Mouse (Mus musculus) adrenal gland (tissue): ENCODE measurements around the gene Glcci1.

Source experiments
- intact Hi-C: fragments of 180-260 bp; cut with DNase I; formaldehyde crosslinking; loops from one replicate; pipeline ENCODE4 v1.15.1; 2025
- long read RNA-seq, 2 experiments: library from polyadenylated mRNA; unstranded; transcript quantifications; one replicate each; pipeline ENCODE4 v2.0.0; 2020; ENCODE audit warnings: borderline replicate concordance in 1 of 2; ENCODE audit not compliant: insufficient replicate concordance in 1 of 2

Glcci1 gene
- long read RNA-seq, experiment 1, full-length matches to known transcripts = 1 of 5 reads
- long read RNA-seq, experiment 1, partial matches to known transcripts = 1 of 5 reads
- long read RNA-seq, experiment 1, other reads (novel, unspliced or antisense) = 3 of 5 reads
- long read RNA-seq, experiment 2, full-length matches to known transcripts = 1 of 4 reads
- long read RNA-seq, experiment 2, partial matches to known transcripts = 1 of 4 reads
- long read RNA-seq, experiment 2, other reads (novel, unspliced or antisense) = 2 of 4 reads

- intact Hi-C loops = loop anchor here (5.0 kb wide), 1 partner anchor 247 kb away; no protein-coding TSS in a partner anchor
Measured at GRCm38 (mm10) chr6:8509551-8509950, at the start of gene Glcci1. TSS of gene Glcci1 (plus strand) at chr6:8509600.

DNA sequence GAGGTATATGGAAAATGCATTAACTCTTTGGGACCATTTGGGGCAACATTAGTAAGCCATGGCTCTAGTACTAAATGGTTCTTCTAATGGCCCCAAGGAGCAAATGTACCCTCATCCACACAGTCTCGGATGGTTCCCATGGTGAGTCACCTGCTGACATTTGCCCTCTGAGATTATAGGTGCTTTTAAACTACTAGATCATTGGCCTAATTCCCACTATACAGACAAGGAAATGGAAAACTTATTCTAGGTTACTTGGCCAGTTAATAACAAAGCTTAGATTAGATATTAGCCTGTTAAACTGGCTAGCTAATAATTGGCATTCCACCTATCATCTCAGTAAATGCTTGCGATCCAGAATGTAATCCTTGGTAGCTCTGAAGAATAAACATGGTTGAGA, 47.0 kb upstream of the Glcci1 start:
- intact Hi-C loops = no loop called here

DNA sequence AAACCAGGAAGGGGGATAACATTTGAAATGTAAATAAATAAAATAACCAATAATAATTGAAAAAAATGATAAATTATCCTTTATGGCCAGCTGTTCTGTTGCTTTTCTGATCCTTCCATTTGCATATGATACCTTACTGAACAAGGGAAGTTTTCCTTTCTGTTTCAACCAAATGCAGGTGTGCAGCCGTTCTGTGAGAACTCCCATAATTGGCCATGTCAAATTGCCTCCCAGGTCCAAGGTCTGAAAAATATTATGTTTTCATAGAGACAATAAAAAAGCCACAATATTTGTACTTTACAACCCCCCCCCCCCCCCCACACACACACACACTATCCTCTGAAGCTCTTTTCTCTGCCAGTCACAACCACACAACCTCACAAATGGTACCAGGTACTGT, 44.0 kb upstream of the Glcci1 start:
- intact Hi-C loops = no loop called here

GRCm38 (mm10) chr6:8465985-8466384, 43.4 kb upstream of the Glcci1 start:
- intact Hi-C loops = no loop called here

- intact Hi-C loops = no loop called here
Measured at GRCm38 (mm10) chr6:8467667-8468337, 41.6 kb upstream of the Glcci1 start.

DNA sequence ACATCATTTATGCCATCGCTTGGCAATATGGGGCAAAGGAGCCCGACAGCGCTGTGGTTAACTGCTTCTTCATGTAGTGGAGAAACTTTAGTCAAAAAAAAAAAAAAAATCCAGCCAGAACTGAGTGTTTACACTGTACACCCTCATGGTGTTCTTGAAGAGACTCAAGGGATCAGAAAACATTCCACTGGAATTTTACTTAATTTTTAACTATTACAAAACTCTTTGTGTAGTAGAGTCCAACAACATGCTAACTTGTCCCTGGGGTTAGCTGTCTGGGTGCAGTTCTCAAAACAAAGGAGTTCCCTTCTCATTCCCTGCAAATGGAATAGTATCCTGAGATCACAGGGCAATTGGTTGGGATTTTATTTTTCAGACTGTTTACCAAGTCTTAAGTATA, 39.5 kb upstream of the Glcci1 start:
- intact Hi-C loops = no loop called here

DNA sequence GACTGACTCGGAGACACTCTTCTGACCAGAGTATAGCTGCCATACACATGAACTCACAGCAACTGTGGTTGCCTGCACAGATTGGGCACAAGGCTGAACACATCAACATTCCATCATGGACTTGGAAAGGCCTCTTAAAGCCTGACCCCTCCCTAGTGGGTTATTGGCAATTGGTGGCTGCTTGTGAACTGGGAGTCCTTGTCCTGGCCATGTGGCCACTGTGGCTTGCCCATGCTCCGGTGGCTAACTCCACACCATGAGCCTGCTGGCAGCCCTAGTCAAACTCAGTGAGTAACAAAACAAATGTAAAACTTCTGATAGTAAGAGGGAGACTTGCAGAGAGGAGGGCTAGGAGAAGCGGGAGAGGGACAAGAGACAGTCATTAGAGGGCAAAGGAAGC, 37.3 kb upstream of the Glcci1 start:
- intact Hi-C loops = no loop called here

DNA sequence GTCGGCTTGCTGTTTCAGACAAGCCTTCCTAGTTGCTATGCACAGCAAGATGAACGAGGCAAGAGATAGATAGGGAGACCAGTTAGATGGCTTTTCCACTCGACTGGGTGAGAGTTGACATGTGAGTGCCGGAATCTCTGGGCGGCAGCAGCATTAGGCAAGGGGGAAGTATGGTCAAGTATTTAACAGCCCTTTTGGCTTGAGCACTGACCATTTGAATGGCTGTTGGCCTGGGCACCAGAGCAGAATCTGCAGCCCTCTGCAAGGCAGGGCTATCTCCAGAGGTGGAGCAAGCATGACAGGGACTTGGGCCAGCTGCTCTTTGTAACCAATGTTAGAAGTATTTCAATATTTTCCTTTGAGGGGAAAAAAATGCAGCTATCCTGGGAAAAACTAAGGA, 36.5 kb upstream of the Glcci1 start:
- intact Hi-C loops = no loop called here

DNA sequence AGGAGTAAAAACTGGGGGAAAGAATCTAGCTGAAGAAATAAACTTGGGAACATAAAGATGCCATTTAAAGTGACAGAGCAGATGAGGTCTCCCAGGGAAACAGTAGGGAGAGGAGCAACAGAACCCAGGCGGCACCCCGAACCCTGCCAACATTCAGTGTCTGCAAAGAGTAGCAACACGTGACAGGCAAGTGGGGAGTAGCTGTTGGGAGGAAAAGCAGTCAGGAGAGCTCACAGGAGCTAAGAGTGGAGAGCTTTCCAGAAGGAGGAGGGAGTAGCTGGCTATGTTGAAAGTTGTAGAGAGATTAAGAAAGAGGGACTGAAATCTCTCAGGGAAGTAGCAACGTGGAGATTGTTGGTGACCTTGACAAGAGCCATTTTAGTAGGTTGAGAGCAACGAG, 35.9 kb upstream of the Glcci1 start:
- intact Hi-C loops = no loop called here

DNA sequence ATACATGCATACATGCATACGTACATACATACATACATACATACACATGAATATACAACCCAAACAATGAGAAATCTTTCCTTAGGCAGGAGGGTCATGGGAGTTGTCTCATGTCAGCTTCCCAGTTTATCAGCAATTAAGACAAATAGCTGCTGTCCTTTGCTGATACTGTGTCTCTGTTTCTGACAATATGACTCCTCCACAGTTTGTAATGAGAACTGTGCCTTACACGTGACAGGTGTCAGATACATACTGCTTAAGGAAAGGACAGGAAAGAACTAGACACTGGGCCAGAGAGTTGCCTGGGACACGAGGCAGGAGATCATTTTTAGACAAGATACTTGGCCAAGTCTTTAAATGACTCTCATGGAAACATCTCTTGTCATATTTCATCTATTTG, 35.1 kb upstream of the Glcci1 start:
- intact Hi-C loops = no loop called here

DNA sequence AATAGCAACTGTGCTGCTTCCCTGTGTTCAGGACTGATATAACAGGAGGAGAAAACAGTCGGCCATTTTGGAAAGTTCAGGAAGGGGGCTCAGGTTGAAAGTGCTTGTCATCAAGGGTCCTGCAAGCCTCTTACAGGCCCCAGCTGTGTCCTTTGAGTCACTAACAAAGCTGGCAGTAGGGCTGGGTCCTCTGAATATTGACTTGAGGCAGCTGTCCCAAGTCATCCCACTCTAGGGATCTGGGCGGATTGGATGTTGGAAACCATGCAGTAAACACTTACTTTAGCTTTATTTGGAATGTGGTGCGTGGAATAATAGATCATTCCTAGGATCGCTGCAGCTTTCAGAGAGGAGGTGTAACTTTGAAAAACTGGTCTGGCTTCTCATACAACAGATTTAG, 34.6 kb upstream of the Glcci1 start:
- intact Hi-C loops = no loop called here

- intact Hi-C loops = no loop called here
Measured at GRCm38 (mm10) chr6:8479176-8479575, 30.2 kb upstream of the Glcci1 start.

DNA sequence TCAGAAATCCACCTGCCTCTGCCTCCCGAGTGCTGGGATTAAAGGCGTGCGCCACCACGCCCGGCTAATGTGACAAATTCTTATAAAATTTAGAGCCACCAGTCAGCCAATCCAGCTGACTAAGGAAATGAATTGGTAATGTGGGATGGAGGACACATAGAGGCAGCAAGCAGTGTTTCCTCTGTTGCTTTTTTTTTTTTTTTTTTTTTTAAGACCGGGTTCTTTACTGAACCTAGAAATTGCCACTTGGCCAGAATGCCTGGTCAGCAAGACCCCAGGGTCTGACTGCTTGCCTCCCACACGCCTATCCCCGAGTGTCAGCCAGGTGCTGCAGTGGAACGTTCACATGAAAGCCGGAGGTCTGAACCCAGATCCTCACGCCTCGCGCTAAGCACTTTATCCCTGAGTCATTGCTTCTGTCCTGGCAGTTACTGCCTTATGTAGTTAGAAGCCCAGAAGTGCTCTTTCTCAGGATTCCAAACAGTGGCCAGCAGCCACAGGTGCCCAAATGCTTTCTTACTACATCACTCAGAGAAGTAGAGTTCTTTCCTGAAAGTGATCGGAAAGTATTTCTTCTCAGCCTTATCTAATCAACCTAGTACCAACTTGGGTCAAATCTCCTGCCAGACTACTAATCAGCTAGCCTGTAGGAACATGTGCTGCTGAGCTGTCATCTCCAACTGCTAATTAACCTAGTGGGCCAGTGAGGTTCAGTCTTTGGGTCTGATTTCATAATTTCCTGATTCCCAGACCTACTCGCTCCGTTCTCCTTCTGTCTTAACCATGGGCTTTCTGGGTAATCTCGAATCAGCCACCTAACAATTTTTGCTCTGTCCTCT, 24.7 kb upstream of the Glcci1 start:
- intact Hi-C loops = no loop called here

DNA sequence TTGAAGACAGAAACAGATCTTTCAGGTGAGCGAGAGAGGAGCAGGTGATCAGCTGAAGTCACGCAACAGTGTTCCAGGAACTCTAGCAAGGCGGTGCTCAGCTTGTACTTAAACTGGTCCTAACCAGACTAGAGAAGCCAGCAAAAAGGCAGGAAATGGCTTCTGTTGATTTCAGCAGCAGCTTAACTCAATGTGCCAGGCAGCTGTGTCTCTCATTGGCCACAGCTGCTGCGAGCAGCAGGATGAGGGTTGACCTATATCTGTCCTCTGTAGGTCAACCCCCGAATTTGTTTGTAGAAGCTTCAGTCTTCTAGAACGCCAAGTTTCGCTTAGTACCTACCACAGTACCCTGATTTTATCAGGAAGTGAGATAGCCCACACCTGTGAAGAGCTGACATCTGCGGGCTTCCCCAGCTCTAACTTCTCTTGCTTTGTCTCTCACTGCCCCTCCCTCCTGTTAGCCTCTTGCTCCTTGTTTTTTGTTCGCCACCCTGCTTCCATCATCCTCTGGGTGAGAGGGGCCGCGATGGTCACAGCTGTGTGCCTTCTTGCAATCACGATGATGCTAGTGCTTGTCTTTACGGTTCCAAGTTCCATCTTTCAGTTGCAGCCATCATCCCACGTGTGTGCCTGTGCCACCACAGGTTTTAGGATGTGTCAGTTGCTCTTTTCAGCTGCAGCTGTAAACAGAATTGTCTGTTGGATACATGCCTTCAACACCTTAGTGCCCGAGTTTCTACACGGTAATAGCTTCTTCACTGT, 23.8 kb upstream of the Glcci1 start:
- intact Hi-C loops = no loop called here

GRCm38 (mm10) chr6:8486391-8487043, 22.9 kb upstream of the Glcci1 start:
- intact Hi-C loops = no loop called here

- intact Hi-C loops = no loop called here
Measured at GRCm38 (mm10) chr6:8487044-8487853, 22.2 kb upstream of the Glcci1 start.

- intact Hi-C loops = no loop called here
Measured at GRCm38 (mm10) chr6:8488249-8488648, 21.2 kb upstream of the Glcci1 start.

DNA sequence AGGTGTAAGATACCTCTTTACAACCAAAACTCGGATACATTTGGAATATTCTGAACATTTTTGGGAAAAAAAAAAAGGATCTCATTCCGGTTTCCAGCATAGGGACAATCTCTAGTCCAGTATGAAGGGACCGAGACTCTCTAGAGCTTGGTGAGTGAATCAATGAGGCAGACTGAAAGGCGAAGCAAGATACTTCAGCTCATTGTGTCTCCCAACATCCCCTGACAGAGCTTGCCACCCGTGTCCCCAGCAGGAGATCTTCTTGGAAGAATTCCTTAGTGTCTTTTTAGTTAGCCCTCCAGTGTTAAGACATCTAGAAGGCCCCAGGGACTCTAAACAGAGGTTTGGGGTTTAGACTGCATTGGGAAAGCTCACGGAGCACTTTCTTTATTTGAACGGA, 20.1 kb upstream of the Glcci1 start:
- intact Hi-C loops = no loop called here

GRCm38 (mm10) chr6:8489938-8490585, 19.3 kb upstream of the Glcci1 start:
- intact Hi-C loops = no loop called here

DNA sequence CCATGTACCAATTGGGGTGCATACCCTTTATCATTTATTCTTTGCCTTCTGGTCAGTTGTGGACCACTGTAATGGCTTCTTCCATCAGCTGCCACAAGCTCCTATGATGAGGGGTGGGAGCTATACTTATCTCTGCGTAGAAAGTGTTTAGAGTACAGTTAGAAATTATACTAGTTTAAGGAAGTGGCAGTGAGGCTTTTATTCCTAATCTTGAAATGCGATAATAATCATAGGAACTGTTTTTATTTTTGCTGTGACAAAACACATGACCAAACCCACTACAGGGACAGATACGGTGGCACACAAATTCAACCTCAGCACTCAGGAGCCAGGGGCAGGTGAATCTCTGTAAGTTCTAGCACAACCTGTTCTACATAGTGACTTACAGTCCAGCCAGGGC, 17.2 kb upstream of the Glcci1 start:
- intact Hi-C loops = no loop called here
